Mouse (Mus musculus): ENCODE measurements at regions not wholly inside any gene's neighbourhood (a gene's known extent, or its start where the extent isn't known, plus 50 kb on each side); places are given as distances from the start of the nearest gene placed in this dataset.

- TF ChIP-seq POLR2A (IDR thresholded peaks at IDR 0.05; ENCODE audit: insufficient read length, low read depth) (no peak), TCF12 (IDR thresholded peaks at IDR 0.05; ENCODE audit: insufficient read depth, poor library complexity, severe bottlenecking) (no peak), MYOG (IDR thresholded peaks at IDR 0.05; ENCODE audit: control insufficient read depth in 1 of 3, insufficient read depth in 1 of 3, insufficient read length in 2 of 3, low read depth in 2 of 3) (no peak), MAX (IDR thresholded peaks at IDR 0.05; ENCODE audit: low read depth) (no peak), POLR2AphosphoS2 (IDR thresholded peaks at IDR 0.05; ENCODE audit: insufficient read length, low read depth) (no peak), USF1 (IDR thresholded peaks at IDR 0.05; ENCODE audit: low read depth) (no peak), MYOD1 (IDR thresholded peaks at IDR 0.05; ENCODE audit: control insufficient read depth in 1 of 3, insufficient read length in 2 of 3, low read depth in 2 of 3) (no peak), SRF (IDR thresholded peaks at IDR 0.05; ENCODE audit: control insufficient read depth, insufficient read length, low read depth) (no peak), E2F4 (IDR thresholded peaks at IDR 0.05; ENCODE audit: insufficient read depth) (no peak), CEBPB (IDR thresholded peaks at IDR 0.05; ENCODE audit: insufficient read depth, poor library complexity, severe bottlenecking) (no peak), REST (IDR thresholded peaks at IDR 0.05; ENCODE audit: insufficient read depth, insufficient read length) (no peak), TCF3 (IDR thresholded peaks at IDR 0.05; ENCODE audit: insufficient read length, low read depth) (no peak)
Measured at GRCm38 (mm10) chr19:56100131-56100872, 186.6 kb upstream of the Habp2 start.

Data from myocyte (in vitro differentiated cells).